Mouse (Mus musculus): Measurements from ENCODE around the gene Yme1l1. TPM values are rescaled to one million over a fixed set of nuclear protein-coding genes. Genes with fewer than 3 reads are reported as not detected.
A peak's percentile ranks its signal among the peaks of the same experiment; 100 is the strongest.

Yme1l1 gene
- 10 to 100 TPM; 88.7 to 90.4 TPM for total RNA-seq (2021)
- long read RNA-seq, full-length matches to known transcripts: 66 of 74 reads
- long read RNA-seq, partial matches to known transcripts: 4 of 74 reads
- long read RNA-seq, other reads (novel, unspliced or antisense): 4 of 74 reads

DNA sequence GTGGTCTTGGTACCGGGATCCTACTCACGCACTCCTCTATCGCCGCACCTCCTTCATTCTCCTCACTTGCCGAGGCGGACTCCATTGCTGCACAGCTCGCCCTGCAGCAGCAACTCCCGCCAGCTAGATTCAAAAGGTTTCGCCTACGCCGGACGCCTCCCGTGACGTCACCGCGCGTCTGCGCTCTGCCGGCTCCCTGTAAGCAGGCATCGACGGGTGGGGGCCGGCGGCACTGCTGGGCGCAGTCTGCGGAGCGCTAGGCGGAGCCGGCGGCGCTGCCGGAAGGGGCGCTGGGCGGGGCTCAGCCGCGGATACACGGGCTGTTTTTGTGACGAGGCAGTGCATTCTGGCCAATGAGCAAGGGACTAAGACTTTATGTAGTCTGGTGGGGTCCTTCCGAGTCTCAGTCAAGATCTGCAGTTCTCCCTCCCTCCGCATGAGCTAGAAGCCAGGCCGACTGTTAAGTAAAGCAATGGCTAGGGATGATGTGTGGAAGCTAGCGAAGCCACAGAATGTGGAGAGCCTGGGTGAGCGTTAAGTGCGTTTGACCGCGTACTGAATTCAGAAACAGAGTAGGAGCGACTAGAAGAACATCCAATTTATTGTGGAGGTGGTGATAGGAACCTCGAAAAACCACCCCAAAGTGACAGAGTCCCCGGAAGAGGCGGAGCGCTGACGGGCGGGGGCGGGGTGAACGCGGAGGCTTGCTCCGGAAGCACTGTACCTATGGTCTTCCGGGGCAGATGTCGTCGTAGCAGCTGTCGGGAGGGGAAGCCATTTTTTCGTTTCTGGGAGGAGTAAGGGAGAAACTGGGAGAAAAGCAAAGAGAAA lies at the start of gene Yme1l1, which contains the start of gene Mastl:
Yme1l1 (plus strand) TSS at position 593 of the 831 bp plus-strand sequence.
Mastl (minus strand) TSS at position 248 of the 831 bp plus-strand sequence.
- peak; percentile 98 for DNase-seq (ENCODE audit: low spot score in 2 of 2)

DNA sequence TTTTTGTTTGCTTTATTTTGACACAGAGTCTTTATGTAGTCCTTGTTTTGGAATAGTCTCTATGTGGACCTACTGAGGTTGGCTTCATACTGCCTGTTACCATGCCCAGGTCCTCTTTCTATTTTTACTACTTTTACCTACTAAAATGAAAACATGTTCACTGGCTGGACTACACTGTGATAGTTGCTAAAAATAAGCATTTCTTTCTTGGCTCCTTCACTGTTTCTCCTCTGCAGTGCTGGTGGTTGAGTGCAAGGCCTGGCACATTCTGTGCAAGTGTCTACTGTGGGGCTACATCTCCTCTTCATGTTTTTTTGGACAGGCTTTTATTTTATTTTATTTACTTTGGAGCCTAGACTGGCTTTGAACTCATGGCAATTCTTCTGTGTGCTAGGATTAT lies 36.6 kb upstream of the Yme1l1 start:
- no peak for DNase-seq (ENCODE audit: low spot score in 2 of 2)

DNA sequence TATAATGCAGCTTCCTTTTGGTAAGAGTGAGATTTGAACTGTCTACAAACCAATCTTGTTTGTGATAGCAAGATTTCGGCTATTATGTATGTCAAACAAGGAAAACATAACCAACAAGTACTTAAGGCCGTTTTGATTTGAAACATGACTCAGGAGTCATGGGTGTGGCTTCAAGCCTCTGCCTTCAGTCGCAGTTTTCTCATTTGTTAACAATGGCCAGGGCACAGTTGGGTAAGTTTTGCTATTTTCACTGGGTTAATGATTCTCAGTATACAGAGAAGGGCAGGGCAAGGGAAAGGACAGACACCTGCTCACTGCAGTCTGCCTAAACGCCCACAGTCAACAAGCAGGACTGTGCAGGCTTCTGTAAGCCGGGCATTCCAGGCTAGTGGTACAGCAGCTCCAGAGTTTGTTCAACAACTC lies 959 bp upstream of the Yme1l1 start:
- DNase-seq (ENCODE audit: low spot score in 2 of 2): no peak

DNA sequence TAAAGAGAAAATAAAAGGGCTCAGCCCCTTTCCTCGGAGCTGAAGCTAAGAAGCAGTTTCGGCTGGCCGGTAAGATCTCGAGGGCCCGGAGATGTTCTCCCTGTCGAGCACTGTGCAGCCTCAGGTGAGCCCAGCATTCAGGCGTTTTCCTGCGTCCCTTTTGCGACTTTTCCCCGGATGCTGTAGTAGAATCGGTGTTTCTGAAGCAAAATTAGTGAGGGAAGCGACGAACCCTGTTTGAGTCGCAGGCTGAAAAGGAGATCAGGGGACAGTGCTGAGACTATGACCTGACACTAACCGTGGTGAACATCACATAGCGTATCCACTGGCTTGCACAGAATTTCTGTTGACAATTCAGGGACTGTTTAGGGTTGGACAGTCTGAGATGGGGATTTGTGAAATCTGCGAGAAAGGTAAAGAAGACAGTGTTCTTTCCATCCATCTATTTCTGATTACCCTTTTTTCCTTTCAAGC lies 476 bp downstream of the Yme1l1 start:
- no peak for DNase-seq (ENCODE audit: low spot score in 2 of 2)

DNA sequence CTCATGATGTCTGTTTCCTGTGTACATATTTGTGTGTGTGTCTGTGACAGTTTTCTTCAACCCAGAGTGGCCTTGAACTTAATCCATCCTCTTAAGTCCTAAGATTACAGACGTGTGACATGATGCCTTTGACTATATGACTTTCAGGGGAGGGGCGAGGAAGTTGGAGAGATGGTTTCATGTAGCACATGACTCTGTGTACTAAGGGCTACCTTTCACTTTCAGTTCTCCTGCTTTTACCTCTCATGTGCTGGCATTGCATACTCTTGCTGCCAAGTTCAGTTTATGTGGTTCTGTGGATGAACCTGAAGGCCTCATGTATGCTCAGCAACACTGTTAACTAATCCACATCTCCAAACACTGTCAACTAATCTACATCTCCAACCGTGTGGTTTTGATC lies 16.1 kb downstream of the Yme1l1 start:
- no peak for DNase-seq (ENCODE audit: low spot score in 2 of 2)

DNA sequence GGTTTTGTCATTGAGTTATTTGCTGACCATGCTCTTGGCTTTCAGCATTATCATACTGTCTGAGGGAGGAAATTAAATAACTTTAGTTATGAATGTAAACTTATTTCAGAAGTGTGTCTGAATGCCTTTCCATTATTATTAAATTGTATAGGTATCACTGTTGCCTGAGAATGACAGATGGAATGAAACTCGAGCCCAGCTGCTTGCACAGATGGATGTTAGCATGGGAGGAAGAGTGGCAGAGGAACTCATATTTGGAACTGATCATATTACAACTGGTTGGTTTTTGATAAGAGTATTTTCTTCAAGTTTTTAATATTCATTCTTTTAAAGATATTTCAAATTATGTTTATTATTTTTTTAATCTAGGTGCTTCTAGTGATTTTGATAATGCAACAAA lies 38.2 kb downstream of the Yme1l1 start:
- DNase-seq (ENCODE audit: low spot score in 2 of 2): peak; percentile 56 to 78

DNA sequence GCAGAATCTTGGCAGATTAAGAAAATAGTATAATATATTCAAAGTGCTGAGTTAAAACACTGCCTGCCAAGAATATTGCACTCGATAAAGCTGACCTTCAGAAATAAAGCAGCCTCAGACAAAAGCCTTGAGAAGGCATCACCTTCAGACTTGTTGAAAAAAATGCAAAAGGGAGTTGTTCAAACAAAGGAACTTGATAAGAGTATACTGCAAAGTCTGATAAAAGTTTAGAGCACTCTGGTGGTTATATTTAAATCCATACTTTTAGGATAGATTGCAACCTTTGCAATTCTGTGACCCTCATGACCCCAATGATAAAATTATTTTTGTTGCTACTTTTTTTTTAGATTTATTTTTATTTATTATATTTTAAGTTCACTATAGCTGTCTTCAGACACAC lies 44.9 kb downstream of the Yme1l1 start:
- DNase-seq (ENCODE audit: low spot score in 2 of 2): no peak

DNA sequence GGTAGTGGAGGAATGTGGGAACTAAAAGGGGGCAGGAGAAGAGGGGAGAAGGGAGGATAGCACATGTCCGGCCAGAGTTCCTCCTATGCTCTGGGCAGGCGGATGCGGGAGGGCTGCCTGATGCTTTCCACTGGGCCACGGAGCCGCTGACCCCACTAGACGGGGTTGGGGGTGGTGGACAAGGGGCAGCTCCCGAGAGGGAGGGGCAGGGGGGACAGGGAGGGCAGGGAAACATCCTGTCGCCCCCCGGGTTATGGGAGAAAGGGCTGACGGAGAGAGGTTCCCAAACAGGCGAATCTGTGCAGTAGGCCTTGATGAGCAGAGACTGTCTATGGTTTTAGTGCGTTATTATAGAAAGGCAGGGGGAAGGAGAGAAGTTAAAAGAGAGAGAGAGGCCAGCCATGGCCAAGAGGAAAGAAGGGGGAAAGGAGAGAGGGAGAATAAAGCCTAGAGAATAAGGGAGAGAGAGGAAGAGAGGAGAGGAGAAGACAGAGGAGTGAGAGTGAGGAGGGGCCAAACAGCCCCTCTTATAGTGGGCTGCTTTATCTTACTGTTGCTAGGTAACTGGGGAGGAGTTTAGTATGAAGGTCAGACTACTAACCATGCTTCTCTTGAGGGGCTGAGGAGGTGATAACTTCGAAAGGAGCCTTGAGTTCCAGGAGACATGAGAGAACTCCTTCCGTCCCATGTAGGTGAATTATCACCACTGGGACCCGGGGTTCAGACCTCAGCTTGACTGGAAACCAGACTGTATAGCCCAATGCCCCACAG lies 46.9 kb downstream of the Yme1l1 start:
- DNase-seq (ENCODE audit: low spot score in 2 of 2): no peak

DNA sequence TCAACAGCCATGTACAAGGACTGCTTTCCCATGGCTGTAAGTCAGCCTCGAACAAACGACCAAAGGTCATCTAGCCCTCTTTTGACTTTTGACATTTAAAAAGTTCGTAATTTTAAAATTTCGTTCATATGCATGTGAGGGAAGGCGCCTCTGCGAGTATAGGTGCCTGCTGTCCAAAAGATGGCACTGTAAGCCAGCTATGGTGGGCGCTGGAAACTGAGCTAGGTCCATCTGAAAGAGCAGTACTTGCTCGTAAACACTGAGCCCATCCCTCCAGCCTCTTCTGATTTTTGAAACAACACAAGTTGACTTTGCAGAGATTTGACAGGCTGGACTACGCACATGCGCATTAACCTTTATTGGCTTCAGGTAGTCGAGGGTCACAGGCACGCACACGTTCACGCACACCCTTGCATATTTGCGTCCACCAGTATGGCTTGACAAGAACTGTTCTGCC lies 50.9 kb downstream of the Yme1l1 start, which contains the start of gene 4931423N10Rik:
4931423N10Rik (plus strand) TSS at position 407 of the 457 bp plus-strand sequence.
- no peak for DNase-seq (ENCODE audit: low spot score in 2 of 2)

DNA sequence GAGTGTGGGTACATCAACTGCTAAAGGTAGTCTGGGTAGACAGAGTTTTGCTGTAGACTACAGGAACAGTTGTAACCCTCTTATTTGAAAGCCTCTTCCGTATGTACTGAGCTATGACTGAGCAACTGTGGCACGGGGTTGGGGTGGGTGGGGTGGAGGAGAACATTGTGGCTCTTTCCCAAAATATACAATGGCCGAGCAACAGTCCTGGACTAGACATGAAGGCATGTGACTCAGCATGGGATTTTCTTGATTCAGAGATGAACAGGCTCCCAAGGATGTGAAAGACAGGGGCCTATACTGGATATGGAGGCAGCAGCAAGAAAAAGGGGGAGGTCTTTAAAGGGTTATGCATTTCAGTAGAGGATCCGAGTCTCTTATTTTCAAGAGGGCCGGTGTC lies 57.5 kb downstream of the Yme1l1 start:
- DNase-seq (ENCODE audit: low spot score in 2 of 2): no peak

DNA sequence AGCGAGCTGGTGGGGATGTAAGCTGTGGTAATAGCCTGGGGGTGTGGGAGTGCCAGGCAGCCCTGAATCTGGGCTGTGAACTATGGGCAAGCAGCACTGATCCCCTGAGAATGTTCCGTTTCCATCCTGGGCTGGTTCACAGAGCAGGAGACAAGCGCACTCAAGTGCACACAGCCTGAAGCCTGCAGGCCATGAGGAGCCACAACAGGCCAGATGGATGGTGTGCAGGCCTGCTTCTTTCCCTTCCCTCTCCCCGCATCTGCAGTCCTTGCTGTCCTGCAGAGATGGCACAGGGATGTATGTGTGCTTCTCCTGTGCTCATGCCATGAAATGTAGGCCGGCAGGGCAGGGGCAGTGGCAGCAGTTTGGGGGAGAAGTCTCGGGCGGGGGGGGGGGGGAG lies 69.0 kb downstream of the Yme1l1 start:
- DNase-seq (ENCODE audit: low spot score in 2 of 2): no peak

DNA sequence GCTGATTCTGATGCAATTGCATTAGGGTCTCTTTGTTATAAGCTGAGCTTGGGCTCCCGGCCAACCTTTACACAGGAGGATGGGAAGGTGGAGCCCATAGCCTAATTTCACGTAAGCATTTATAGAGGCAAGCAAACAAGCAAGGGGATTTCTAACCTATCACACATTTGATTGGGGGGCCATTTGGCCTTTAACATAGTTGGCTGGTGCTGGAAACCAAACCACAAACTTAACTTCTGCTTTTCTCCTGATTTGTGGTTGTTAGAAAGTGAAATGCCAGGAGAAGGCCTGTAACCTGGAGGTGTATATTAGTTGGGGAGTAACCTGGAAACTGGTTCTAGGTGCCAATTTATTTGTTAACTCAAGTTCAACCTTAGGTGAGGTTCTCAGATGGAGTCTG lies 72.3 kb downstream of the Yme1l1 start:
- no peak for DNase-seq (ENCODE audit: low spot score in 2 of 2)

DNA sequence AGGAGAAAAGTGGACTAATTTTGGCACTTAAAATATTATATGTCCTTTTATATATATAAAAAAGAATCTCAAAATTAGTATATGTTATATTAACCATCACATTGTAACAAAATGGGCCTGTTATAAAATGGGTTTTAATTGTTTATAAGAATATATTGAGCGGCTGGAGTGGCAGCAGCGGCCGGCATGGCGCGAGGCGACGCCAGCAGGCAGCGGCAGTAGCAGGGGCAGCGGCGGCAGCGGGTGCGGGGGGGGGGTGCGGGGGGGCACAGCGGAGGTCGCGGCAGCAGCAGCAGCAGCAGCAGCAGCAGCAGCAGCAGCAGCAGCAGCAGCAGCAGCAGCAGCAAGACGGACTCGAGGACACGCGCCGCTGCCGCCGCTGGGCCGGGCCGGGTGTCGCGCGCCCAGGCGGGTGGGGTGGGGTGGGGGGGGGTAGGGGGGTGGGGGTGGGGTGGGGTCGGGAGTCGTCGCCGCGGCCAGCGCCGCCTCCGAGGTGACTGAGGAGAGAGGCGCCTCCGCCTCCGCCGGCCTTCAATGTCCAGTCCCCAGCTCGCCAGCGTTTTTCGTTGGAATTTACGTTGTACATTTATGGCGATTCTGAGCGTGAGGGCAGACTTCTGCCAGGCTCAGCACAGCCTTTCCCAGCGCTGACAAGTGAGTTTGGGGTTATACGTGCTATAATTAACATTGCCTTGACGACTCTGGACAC lies 78.0 kb downstream of the Yme1l1 start:
- DNase-seq (ENCODE audit: low spot score in 2 of 2): no peak

Other genes starting within 250 kb of the Yme1l1 start
- gene Abi1, start 116.1 kb upstream of the Yme1l1 start, total RNA-seq (2021): 100 to 1,000 TPM; 213 to 220 TPM
- 10 to 100 TPM; 76.0 to 84.7 TPM for gene Acbd5, start 88.2 kb upstream of the Yme1l1 start, total RNA-seq (2021)
- under 1 TPM; 0.52 to 0.79 TPM for gene Mastl, start 345 bp upstream of the Yme1l1 start, total RNA-seq (2021)
- gene 4931423N10Rik, start 51.1 kb downstream of the Yme1l1 start, total RNA-seq (2021): under 1 TPM in 1 of 2 experiments, not detected in 1; 0.28 TPM
- 1 to 10 TPM; 1.5 to 1.8 TPM for gene Nxph2, start 164.9 kb downstream of the Yme1l1 start, total RNA-seq (2021)

Measured in layer of hippocampus, adult 18-20 months (tissue).